Mouse (Mus musculus) T-helper 2 cell (primary cell): ENCODE results near the gene Mtus2.

Experiments
- in situ Hi-C: fragments of 300-600 bp; cut with MboI, MseI; formaldehyde crosslinking; loops from one replicate; pipeline ENCODE4 v1.15.1; 2025; ENCODE audit warnings: high pct_unique_total_duplicates

Mtus2 gene

GRCm38 (mm10) chr5:147957592-147958271 is 612 bp downstream of the Mtus2 start:
- in situ Hi-C loops = no loop called here

DNA sequence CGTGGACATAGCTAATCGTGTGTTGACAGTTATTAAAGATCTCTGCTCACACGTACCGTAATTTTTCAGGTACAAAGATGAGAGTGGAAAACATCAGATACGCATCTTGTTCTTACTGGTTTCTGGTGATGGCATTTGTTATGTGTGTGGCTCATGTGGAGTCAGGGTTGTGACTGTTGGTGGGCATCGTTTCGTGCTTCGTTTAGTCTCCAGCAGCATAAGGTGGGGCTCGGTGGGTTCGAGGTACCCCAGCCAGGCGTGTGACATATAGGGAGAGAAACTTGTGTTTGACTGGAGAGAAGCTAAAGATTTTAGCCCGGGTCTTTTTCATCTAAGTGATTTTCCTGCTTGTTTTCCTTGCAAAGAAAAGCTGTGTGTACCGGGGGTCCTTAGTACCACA is 1.4 kb downstream of the Mtus2 start:
- in situ Hi-C loops = no loop called here

DNA sequence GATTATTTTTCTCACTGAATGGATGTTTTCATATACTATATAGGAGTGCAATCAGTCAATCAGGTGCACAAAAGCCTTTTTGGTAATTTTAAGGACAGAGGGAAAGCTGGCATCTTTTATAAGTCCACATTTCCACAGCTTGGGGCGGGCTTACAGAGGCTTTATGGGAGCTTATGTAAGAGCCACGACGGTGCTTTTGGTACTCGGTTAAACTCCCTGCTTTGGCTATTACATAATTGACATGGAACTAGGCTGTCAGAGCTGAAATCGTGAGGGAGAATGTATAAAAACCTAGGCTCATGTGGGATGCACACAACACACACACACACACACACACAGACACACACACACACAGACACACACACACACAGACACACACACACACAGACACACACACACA is 2.0 kb downstream of the Mtus2 start:
- in situ Hi-C loops = no loop called here

- in situ Hi-C loops = no loop called here
Observed at GRCm38 (mm10) chr5:147960793-147961192, 3.7 kb downstream of the Mtus2 start.

GRCm38 (mm10) chr5:147963820-147964580 is 6.9 kb downstream of the Mtus2 start:
- in situ Hi-C loops = no loop called here

GRCm38 (mm10) chr5:147964776-147965175 is 7.7 kb downstream of the Mtus2 start:
- in situ Hi-C loops = no loop called here

GRCm38 (mm10) chr5:147966646-147967045 is 9.5 kb downstream of the Mtus2 start:
- in situ Hi-C loops = no loop called here

DNA sequence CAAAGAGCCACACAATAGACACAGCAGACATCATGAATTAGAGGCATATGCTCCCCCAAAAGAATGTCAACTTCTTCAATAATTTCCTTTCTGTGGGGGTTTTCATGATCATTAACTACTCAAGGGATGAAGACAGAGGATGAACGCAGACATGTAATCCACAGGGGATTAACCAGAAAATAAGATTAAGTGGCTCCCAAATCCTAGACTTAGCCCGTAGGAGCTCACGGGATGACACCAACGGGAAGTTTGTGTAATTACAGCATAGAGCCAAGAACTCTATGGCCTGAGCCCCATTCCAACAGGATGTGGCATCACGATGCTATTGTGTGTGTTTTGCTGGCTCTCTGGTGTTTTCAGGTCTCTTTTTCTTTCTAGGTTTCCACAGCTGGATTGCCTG is 12.4 kb downstream of the Mtus2 start:
- in situ Hi-C loops = no loop called here

DNA sequence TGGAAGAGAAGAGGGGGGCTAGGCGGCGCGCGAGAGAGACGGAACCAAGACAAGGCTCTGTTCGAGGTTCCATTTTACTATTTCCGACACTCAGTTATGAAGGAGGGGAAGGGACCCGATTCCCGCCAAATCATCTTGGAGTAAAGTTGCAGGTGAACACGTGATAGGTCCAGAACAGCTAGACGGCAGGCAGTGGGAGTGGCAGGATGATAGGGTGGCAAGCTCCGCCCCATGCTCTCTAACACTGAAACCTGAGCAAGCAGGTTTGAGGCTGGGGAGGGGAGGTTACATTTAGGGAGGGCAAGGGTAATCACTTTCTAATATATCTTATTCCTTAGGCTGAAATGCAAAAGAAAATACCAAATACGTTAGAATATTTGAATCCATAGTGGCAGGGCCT is 18.9 kb downstream of the Mtus2 start:
- in situ Hi-C loops = no loop called here

DNA sequence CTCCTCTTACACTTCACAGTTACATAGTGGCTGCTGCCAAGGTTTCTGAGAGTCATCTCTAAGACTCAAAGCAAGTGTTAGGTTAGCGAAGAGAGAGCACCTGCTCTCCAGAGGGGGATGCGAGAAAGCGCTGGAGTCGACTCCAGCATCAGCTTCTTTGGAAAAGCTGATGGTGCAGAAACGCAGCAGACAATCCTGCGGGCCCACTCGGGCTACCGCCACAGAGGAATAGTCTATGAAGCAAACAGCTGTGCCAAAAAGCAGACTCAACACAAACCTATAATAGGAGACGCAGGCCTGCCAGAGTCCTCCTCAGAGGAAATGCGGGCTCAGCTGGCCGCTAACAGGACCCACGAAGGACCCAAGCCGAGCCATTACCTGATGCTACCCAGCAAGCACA is 23.5 kb downstream of the Mtus2 start:
- in situ Hi-C loops = no loop called here

GRCm38 (mm10) chr5:147990289-147990688 is 33.2 kb downstream of the Mtus2 start:
- in situ Hi-C loops = no loop called here

DNA sequence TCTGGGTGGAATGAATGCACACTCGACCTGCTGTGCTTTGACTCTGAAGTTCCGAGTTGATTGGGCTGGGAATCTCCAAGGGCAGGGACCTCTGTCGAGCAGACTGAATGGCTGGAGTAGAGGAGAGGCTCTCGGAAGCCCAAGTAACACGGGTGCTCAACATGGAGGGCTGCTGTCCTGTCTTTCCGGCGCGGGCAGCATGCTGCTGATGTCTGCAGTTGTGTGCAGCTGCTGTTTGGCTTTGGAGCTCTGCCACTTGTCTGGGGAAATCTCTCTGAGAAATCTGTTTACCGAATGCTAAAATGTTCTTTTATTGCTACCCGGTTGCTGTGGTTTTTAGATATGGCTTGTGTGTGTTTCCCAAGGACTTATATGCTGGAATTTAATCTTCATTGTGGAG is 33.7 kb downstream of the Mtus2 start:
- in situ Hi-C loops = no loop called here

GRCm38 (mm10) chr5:147992581-147993378 is 35.7 kb downstream of the Mtus2 start:
- in situ Hi-C loops = no loop called here

DNA sequence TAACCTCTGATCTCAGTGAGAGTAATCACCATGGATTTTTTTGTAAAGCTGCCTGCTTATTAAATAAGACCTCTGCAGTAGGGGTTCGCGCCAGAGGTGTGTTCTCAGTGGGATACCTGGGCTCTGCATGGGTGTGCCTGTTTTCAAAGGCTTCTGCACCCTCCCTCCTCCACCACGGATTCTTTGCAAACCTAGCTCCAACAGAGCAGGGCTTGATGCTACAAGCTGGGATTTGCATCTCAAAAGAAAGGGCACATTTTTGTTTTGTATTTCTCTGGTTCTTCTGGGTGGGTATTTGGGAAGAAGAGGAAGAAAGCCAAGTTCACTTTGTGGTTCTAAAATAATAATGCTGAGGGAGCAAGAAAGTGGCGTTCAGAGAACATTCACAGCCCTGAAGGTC is 48.1 kb downstream of the Mtus2 start:
- in situ Hi-C loops = no loop called here

DNA sequence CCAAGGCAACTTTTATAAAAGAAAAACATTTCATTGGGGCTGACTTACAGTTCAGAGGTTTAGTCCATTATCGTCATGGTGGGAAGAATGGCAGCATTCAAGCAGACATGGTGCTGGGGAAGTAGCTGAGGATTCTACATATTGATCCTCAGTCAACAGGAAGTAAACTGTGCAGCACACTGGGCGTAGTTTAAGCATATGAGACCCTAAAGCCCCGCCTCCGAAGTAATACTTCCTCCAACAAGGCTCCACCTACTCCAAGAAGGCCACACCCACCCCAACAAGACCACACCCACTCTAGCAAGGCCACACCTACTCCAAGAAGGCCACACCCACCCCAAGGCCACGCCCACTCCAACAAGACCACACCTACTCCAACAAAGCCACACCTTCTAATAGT is 55.0 kb downstream of the Mtus2 start:
- in situ Hi-C loops = no loop called here

DNA sequence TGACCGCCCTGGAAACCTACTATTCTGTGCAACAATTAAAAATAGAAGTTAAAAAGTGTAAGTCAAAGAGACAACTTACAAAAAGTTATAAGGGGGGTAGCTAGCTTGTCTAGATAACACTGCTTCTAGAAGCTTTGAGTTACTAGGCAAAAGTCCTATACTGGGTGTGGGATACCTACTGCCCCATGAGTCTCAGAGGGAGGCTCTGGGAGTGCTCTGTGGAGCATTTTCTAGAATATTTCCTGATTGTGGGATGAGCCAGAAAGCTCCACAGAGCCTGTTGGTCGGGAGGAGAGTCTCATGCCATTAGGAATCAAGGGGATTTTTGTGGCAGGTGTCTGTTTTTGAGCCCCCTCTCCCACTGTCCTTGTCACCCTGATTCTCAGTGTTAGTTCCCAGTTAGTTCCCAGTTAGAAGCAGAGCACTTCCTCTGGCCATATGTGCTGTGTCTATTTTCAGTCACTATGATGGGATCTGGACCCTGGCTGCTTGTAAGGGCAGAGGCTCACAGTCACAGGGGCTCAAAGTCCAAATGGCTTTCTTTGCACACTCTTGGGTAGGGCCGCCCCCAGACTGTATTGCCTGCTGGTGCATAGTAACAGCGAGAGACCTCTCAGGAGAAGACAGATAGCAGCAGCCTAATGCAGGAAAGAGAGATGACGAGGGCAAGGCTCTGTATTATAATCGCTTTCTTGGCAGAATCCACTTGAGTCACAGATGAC is 57.2 kb downstream of the Mtus2 start:
- in situ Hi-C loops = no loop called here

DNA sequence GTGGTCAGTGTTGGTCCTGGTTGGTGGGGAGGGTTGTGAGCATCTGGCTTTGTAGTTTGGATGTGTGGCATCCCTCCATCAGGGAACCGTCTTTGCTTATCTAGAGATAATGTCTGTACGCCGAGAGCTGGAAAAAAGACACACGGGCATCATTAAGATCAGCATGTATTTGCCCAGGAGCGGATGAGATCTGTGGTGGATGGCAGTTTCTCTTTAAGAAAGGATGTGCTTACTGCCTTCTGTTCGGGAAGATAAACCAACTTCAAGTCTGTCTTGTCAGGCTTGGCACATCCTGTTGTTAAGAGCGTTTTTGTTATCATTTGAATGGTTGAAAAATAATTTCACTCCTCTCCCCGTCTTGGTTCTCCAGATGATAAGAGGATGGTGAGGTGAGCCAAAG is 58.3 kb downstream of the Mtus2 start:
- in situ Hi-C loops = no loop called here

DNA sequence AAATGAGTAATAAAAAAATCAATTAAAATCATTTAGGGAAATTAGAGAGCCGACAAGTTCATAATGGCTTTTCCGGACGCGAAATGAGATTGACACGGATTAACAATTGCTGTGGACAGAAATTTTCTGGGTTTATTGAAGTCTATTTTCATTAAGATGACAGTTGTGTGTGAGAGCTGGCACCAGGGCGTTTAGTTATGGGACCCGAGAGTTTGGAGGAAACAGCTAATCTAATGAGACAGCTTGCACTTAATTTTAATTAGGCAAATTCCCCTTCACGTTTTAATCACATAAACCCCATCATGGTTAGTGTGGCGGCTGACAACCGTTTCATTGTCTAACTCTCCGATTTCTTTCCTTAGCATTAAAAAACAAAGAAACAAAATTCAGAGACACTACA is 60.3 kb downstream of the Mtus2 start:
- in situ Hi-C loops = no loop called here

DNA sequence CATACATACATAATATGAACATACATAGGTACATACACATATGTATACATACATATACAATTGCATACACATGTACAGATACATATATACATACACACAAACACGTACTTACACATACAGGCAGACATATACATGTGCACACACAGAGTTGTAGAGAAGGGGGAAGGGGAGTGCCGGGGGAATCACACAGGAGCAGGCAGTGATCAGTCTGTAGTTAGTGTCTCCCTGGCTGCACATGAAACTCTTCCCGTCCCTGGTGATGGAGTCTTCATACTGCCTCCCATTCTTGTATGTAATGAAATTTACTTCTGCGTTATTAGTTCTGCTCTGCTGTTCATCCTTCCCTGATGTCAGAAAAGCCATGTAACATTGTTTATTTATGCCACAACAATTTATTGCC is 65.7 kb downstream of the Mtus2 start:
- in situ Hi-C loops = no loop called here

DNA sequence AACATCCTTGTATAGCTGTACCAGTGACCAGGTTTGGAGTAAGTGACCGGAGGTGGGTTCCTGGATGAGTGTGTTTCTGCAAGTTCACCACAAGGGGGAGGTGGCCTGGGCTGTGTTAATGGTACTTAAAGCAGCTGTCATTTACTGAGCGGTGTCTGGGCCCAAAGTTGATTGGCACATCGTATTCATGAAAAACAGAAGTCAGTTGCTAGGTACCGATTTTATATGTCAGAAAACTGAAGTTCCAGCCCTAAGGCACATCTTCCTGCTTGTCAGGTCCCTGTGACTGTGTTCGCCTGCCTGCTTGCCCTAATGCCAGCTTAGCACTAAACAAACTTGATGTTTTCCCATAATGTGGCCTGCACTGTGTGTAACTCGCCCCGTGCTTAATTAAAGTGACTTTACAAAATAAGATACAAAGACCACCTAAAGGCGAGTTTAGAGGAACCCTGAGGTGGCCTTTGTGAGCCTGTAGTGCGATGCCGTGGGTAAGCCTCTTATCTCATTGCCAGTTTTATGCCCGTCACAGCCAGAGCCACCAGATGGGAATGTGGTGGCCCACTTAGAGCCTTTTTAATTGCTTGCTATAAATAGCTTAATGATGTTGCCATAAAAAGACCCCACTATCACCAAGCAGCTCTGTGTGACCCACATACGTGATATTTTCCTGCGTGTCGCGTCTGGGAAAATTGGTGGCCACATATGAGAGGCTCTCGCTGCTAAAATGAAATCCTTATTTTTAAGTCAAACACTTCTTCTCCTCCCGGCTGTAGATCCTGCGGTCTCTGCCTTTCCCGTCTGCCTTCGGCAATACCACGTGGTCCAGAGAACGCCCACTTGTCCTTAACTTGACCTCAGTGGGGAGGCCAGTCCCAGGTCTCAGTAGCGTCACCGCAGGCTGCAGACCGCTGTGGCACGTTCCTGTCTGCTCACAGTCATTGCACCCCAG is 69.6 kb downstream of the Mtus2 start:
- in situ Hi-C loops = no loop called here

GRCm38 (mm10) chr5:148027985-148028384 is 70.9 kb downstream of the Mtus2 start:
- in situ Hi-C loops = no loop called here
